Mouse (Mus musculus) intestine, embryonic 15.5 days (tissue): Measurements from ENCODE around the gene Mrpl18. TPM values are rescaled to one million over a fixed set of nuclear protein-coding genes. Genes with fewer than 3 reads are reported as not detected.
"Not testable (repeated sequence)": the region's sequence is repeated elsewhere in the genome, so short reads cannot be mapped to it uniquely, and the experiment has no call there.

Source experiments
- ATAC-seq: fragments of 200-750 bp; cut with Nextera tagmentation; 2 replicates; pipeline ENCODE4 v1.8.0; 2017; ENCODE audit warnings: moderate TSS enrichment, moderate library complexity
- H3K27ac ChIP-seq: fragments of 300-500 bp; sonication (generic); 2 replicates; pipeline ENCODE4 v1.5.1; 2015; ENCODE audit warnings: mild to moderate bottlenecking, inconsistent platforms
- H3K27me3 ChIP-seq: fragments of 300-500 bp; sonication (generic); replicated peaks from 2 replicates; pipeline ENCODE4 v1.6.1; 2015; ENCODE audit warnings: inconsistent platforms
- H3K36me3 ChIP-seq: fragments of 300-500 bp; sonication (generic); 2 replicates; pipeline ENCODE4 v1.6.1; 2015; ENCODE audit warnings: inconsistent platforms
- H3K4me1 ChIP-seq: fragments of 300-500 bp; sonication (generic); replicated peaks from 2 replicates; pipeline ENCODE4 v1.6.1; 2015; ENCODE audit warnings: inconsistent platforms
- H3K4me2 ChIP-seq: fragments of 300-500 bp; sonication (generic); replicated peaks from 2 replicates; pipeline ENCODE4 v1.6.1; 2015; ENCODE audit warnings: mild to moderate bottlenecking, inconsistent platforms
- H3K4me3 ChIP-seq: fragments of 300-500 bp; sonication (generic); replicated peaks from 2 replicates; pipeline ENCODE4 v1.5.1; 2015; ENCODE audit warnings: inconsistent platforms
- H3K9ac ChIP-seq: fragments of 300-500 bp; sonication (generic); 2 replicates; pipeline ENCODE4 v1.6.1; 2015; ENCODE audit warnings: inconsistent platforms
- H3K9me3 ChIP-seq: fragments of 300-500 bp; sonication (generic); 2 replicates; pipeline ENCODE4 v1.6.1; 2016; ENCODE audit warnings: inconsistent platforms
- WGBS: fragments of 180-500 bp; shearing (Covaris S2); methylation state at CpG from one replicate; pipeline ENCODE4 v1.1.7; 2015; 5-methylcytosine and 5-hydroxymethylcytosine counted together
- polyA plus RNA-seq: library from polyadenylated mRNA; unstranded; fragments of >200 nt; fragmentation: Nextera tagmentation; extraction: Ambion mirVana; gene quantifications from 2 replicates; pipeline ENCODE4 v1.2.1, GENCODE M21; 2015

Gene Mrpl18
- polyA plus RNA-seq, 1 experiment from 2014 or later, result 181 TPM

GRCm38 (mm10) chr17:12938077-12938476 lies 21.9 kb upstream of the Mrpl18 start:
- Histone ChIP-seq H3K4me1 (peaks cover 6% of the 10 kb centered on the region; the same call in 1 of the 2 replicates), H3K4me3 (no peak overlapping the region), H3K9me3 (no peaks in the 10 kb centered on the region), H3K4me2 (no peak overlapping the region), H3K36me3 (peaks cover 3% of the 10 kb centered on the region; the same call in 1 of the 2 replicates), H3K27me3 (no peaks in the 10 kb centered on the region), H3K27ac (no peak overlapping the region), H3K9ac (no peak overlapping the region)
- no peak for ATAC-seq
- WGBS, result 62% methylated on average over 2 of the region's 2 CpGs

- H3K9me3 ChIP-seq, result no peaks in the 10 kb centered on the region
- no peaks in the 10 kb centered on the region for H3K36me3 ChIP-seq
- H3K27me3 ChIP-seq, result no peaks in the 10 kb centered on the region
- 84% methylated on average over 2 of the region's 2 CpGs for WGBS
- no peak overlapping the region for H3K9ac ChIP-seq
- H3K4me2 ChIP-seq, result no peak overlapping the region
- no peak overlapping the region for H3K4me3 ChIP-seq
- ATAC-seq, result no peak
- H3K27ac ChIP-seq, result no peak overlapping the region
- H3K4me1 ChIP-seq, result peaks cover 6% of the 10 kb centered on the region; the same call in 1 of the 2 replicates
These were observed 21.3 kb upstream of the Mrpl18 start for GRCm38 (mm10) chr17:12937412-12937970.

DNA sequence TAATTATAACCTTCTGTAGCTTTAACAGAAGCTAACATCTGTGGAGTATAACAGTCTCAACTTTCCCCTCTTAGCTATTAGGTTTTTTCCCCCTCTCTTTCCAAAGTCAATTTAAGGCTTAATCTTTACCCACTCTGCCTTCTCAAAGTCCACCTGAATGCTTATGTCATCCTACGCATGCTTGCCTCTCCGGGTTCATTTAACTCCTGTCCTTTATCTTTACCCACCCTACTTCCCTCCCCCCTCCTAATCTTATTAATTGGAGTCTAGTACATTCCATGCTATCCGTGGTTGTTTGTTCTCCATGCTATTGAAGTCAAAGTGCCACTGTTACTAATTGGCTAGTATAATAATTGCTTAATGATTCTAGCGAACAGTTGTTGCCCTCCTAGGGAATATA lies 19.6 kb upstream of the Mrpl18 start:
- H3K9ac ChIP-seq, result no peak overlapping the region
- no peaks in the 10 kb centered on the region for H3K27me3 ChIP-seq
- no peaks in the 10 kb centered on the region for H3K9me3 ChIP-seq
- H3K36me3 ChIP-seq, result no peaks in the 10 kb centered on the region
- H3K4me3 ChIP-seq, result no peak overlapping the region
- no peak overlapping the region for H3K27ac ChIP-seq
- no peak overlapping the region for H3K4me2 ChIP-seq
- ATAC-seq, result peak; percentile 56
- peaks cover 5% of the 10 kb centered on the region; the same call in 1 of the 2 replicates for H3K4me1 ChIP-seq
- 51% methylated on average over 4 of the region's 4 CpGs for WGBS

GRCm38 (mm10) chr17:12931576-12931975 lies 15.4 kb upstream of the Mrpl18 start:
- H3K4me2 ChIP-seq, H3K9ac ChIP-seq, H3K27me3 ChIP-seq, H3K36me3 ChIP-seq, H3K27ac ChIP-seq, H3K4me3 ChIP-seq, H3K9me3 ChIP-seq, H3K4me1 ChIP-seq, ATAC-seq: not testable (repeated sequence)
- 91% methylated on average over 5 of the region's 5 CpGs for WGBS

GRCm38 (mm10) chr17:12925703-12926180 lies 9.6 kb upstream of the Mrpl18 start:
- peaks cover 44% of the 10 kb centered on the region for H3K36me3 ChIP-seq
- H3K4me1 ChIP-seq, result no peaks in the 10 kb centered on the region
- 88% methylated on average over 8 of the region's 8 CpGs for WGBS
- no peaks in the 10 kb centered on the region for H3K27me3 ChIP-seq
- no peak overlapping the region for H3K4me2 ChIP-seq
- no peaks in the 10 kb centered on the region for H3K9me3 ChIP-seq
- H3K9ac ChIP-seq, result no peak overlapping the region
- H3K27ac ChIP-seq, result no peak overlapping the region
- no peak overlapping the region for H3K4me3 ChIP-seq
- peak; percentile 64 for ATAC-seq

DNA sequence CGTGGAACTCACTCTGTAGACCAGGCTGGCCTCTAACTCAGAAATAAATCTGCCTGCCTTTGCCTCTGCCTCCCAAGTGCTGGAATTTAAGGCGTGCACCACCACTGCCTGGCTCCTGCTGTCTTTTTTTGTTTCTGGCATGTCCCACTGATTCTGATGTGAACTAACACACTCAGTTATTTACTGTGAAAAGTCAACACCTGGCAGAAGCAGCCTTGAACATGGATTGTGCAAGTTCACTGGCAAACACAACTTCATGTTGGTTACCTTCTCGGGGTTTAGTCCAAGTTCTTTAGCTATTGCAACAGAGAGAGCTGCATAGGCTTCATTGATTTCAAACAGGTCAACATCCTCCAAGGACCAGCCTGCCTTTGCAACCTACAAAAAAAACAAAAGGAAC lies 8.9 kb upstream of the Mrpl18 start:
- H3K4me1 ChIP-seq, result no peaks in the 10 kb centered on the region
- no peak for ATAC-seq
- H3K36me3 ChIP-seq, result peaks cover 48% of the 10 kb centered on the region
- no peak overlapping the region for H3K4me3 ChIP-seq
- no peaks in the 10 kb centered on the region for H3K9me3 ChIP-seq
- no peak overlapping the region for H3K4me2 ChIP-seq
- H3K27ac ChIP-seq, result no peak overlapping the region
- no peak overlapping the region for H3K9ac ChIP-seq
- H3K27me3 ChIP-seq, result no peaks in the 10 kb centered on the region
- WGBS, result 89% methylated on average over 3 of the region's 3 CpGs

- WGBS, result 84% methylated on average over 1 of the region's 1 CpGs
- Histone ChIP-seq H3K36me3 (peaks cover 54% of the 10 kb centered on the region), H3K27ac (no peak overlapping the region), H3K4me1 (no peaks in the 10 kb centered on the region), H3K4me3 (no peak overlapping the region), H3K27me3 (no peaks in the 10 kb centered on the region), H3K9me3 (no peaks in the 10 kb centered on the region), H3K4me2 (no peak overlapping the region), H3K9ac (no peak overlapping the region)
- ATAC-seq, result no peak
These were observed 4.9 kb upstream of the Mrpl18 start for GRCm38 (mm10) chr17:12921073-12921472.

DNA sequence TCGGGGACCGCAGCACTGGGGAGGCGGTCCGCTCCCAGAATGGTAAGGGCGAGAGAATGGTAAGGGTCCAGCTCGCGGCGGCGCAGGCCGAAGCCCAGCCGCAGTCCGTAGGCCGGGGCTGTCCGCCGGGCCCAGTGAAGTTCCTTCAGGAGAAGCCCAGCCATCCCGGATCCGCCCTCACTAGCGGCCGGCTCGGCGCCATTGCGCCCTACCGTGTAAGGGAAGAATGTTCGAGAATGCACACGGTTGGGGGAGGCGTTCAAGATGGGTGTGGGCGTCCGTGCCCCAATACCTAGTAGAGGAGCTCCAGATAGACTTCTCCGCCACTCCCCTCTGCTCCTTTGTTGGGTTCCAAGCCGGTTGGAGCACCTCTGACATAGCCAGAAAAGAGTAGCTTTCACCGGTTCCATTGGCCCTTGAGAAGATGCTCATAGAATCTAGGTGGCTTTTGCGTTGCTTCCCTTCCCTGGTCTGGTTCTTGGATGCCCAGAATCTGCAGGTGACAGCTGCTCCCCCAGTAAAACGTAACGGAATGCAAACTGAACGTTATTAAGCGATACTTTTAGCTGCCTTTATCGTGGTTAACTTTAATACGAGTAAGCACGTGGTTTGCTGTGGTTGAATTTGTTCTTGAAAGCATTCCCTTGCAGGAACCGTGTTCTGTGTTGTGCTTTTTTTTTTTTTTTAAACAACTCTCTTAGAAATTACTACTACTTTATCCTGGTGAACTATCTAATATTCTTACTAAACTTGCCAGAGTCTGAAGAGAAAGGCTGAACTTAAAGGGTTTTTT lies 639 bp upstream of the Mrpl18 start:
- WGBS, result under 1% methylated on average over 40 of the region's 40 CpGs
- Histone ChIP-seq H3K27me3 (no peaks in the 10 kb centered on the region), H3K9me3 (no peaks in the 10 kb centered on the region), H3K27ac (peak overlapping the region; percentile 92), H3K4me3 (peak overlapping the region; percentile 92), H3K36me3 (peaks cover 29% of the 10 kb centered on the region), H3K4me1 (0 out of 2 replicates have a peak, but pooled peaks cover 3% of the 10 kb centered on the region), H3K9ac (peak overlapping the region; percentile 96), H3K4me2 (peak overlapping the region; percentile 57)
- peak; percentile 65 for ATAC-seq

GRCm38 (mm10) chr17:12915488-12915880 lies 661 bp downstream of the Mrpl18 start, which contains the start of gene Tcp1:
TSS of gene Tcp1 (plus strand) at chr17:12915701.
- H3K9me3 ChIP-seq, result no peaks in the 10 kb centered on the region
- under 1% methylated on average over 18 of the region's 18 CpGs for WGBS
- H3K27me3 ChIP-seq, result no peaks in the 10 kb centered on the region
- peak within 1 kb of the TSS; percentile 92 for H3K27ac ChIP-seq
- H3K4me2 ChIP-seq, result peak within 1 kb of the TSS; percentile 59
- peak within 1 kb of the TSS; percentile 96 for H3K9ac ChIP-seq
- peak within 1 kb of the TSS; percentile 92 for H3K4me3 ChIP-seq
- H3K36me3 ChIP-seq, result peaks cover 28% of the 10 kb centered on the region
- H3K4me1 ChIP-seq, result 0 out of 2 replicates have a peak, but pooled peaks cover 3% of the 10 kb centered on the region
- ATAC-seq, result peak; percentile 23

- no peak for ATAC-seq
- H3K4me1 ChIP-seq, result 0 out of 2 replicates have a peak, but pooled peaks cover 3% of the 10 kb centered on the region
- WGBS, result 86% methylated on average over 8 of the region's 8 CpGs
- H3K9ac ChIP-seq, result no peak overlapping the region
- no peak overlapping the region for H3K27ac ChIP-seq
- no peak overlapping the region for H3K4me3 ChIP-seq
- peaks cover 20% of the 10 kb centered on the region for H3K36me3 ChIP-seq
- H3K4me2 ChIP-seq, result no peak overlapping the region
- H3K9me3 ChIP-seq, result no peaks in the 10 kb centered on the region
- H3K27me3 ChIP-seq, result no peaks in the 10 kb centered on the region
These were observed 5.8 kb downstream of the Mrpl18 start for GRCm38 (mm10) chr17:12910391-12910790.

DNA sequence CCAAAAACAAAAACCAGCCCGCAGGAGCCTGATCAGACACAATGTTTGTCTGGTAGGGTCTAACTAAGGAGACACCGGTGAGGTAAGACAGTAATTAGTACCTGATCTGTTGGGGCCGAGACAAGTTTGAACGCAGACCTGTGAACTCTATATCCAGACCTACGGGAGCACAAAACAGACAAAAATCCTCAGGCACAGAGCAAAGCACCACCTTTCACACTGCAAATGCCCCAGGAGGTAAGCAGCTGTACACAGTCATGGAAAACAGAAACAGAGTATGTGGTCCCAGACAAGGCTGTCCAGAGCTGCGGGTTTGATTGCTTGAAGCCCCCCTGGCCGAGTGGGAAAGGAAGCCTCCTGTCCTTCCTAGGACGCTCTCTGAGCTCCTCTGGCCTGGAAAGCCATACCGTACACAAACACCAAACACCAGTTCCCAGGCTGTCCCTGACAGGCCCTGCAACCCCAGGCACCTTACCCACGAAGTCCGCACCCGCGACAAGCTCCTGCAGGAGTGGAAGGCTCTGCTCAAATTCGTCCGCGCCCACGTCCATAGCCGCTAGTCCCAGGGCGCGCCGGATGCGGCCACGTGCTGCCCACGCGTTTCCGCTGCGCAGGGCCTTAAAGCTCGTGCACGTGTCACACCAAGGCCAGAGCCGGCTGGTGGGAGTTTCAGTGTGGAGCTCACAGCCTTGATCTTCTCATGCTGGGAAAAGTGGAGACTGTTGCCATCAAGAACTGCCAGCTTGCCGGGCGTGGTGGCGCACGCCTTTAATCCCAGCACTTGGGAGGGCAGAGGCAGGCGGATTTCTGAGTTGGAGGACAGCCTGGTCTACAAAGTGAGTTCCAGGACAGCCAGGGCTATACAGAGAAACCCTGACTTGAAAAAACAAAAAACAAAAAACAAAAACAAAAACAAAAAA lies 6.5 kb downstream of the Mrpl18 start, which contains the start of gene Pnldc1:
TSS of gene Pnldc1 (minus strand) at position 870 of the 920 bp plus-strand sequence.
- H3K9ac ChIP-seq, result no peak within 1 kb of the TSS
- 78% methylated on average over 35 of the region's 35 CpGs for WGBS
- H3K27ac ChIP-seq, result no peak within 1 kb of the TSS
- H3K4me3 ChIP-seq, result no peak within 1 kb of the TSS
- H3K27me3 ChIP-seq, result no peaks in the 10 kb centered on the region
- no peak for ATAC-seq
- H3K4me2 ChIP-seq, result no peak within 1 kb of the TSS
- H3K4me1 ChIP-seq, result 0 out of 2 replicates have a peak, but pooled peaks cover under 1% of the 10 kb centered on the region
- peaks cover 20% of the 10 kb centered on the region for H3K36me3 ChIP-seq
- H3K9me3 ChIP-seq, result no peaks in the 10 kb centered on the region

DNA sequence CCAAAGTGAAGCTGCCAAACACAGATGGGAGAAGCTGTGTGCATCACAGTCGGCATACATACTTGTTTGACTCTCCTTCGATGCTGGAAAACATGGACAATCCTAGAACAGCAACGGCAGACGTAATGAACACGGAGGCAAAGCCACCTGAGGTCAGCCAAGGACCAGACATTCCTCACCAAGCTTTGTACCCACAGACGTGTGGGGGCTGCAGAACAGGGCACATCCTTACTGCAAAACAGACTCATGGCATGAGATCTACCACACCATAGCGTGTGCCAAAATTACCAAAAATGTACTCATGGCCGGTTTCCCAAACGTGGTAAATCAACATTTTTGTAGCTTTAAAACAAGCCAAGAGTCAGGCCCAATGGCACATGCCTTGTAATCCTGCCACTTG lies 9.7 kb downstream of the Mrpl18 start:
- WGBS, result 79% methylated on average over 9 of the region's 9 CpGs
- Histone ChIP-seq H3K9ac (no peak overlapping the region), H3K27me3 (no peaks in the 10 kb centered on the region), H3K27ac (no peak overlapping the region), H3K4me2 (no peak overlapping the region), H3K9me3 (no peaks in the 10 kb centered on the region), H3K4me3 (no peak overlapping the region), H3K36me3 (0 out of 2 replicates have a peak, but pooled peaks cover 8% of the 10 kb centered on the region), H3K4me1 (0 out of 2 replicates have a peak, but pooled peaks cover 2% of the 10 kb centered on the region)
- ATAC-seq, result no peak
